Mouse (Mus musculus) embryonic stem cell, embryonic (primary cell): Measurements from ENCODE around the gene Shc4.

ENCODE experiments used
- CTCF ChIA-PET, 4 experiments: fragments of 300-600 bp in 2 of 4; fragments of 350-600 bp in 2 of 4; sonication (Branson Sonifier 250); formaldehyde crosslinking; loops; one replicate each; lab custom pipeline; 2022; ENCODE audit warnings: inconsistent platforms in 2 of 4; lab: Charles Lee
- POLR2A ChIA-PET, 4 experiments: fragments of 300-600 bp in 2 of 4; fragments of 350-600 bp in 2 of 4; sonication (Branson Sonifier 250); formaldehyde crosslinking; loops; one replicate each; lab custom pipeline; 2022; ENCODE audit warnings: antibody characterized with exemption in 4 of 4, inconsistent platforms in 1 of 4; lab: Charles Lee

Shc4 gene

DNA sequence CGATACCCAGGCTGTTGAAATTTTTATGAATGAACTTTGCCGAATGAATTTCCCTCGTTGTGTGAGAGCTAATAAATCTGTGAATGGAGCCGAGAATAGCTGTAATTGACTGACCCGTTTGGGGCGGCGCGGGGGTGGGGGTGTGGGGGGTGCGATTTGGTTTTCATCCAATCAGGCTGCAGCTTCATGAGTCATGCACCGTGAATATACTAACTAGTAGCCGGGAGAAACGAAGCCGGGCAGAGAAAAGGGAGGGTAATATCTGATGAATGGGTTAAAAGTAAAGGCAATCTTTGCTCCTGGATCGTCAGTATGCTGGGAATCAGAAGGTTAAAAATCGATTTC lies at the start of gene Shc4:
TSS of gene Shc4 (minus strand) at position 63 of the 345 bp plus-strand sequence.
- POLR2A ChIA-PET, result interaction anchor here in 3 of 4 experiments (0.6 to 2.2 kb wide), 9 partner anchors 8 to 1225 kb away, joined by 3 to 6 read pairs (median 3); partner anchors contain the start of genes Cep152 (in 1 of the 3) and Secisbp2l (in 1 of the 3)

DNA sequence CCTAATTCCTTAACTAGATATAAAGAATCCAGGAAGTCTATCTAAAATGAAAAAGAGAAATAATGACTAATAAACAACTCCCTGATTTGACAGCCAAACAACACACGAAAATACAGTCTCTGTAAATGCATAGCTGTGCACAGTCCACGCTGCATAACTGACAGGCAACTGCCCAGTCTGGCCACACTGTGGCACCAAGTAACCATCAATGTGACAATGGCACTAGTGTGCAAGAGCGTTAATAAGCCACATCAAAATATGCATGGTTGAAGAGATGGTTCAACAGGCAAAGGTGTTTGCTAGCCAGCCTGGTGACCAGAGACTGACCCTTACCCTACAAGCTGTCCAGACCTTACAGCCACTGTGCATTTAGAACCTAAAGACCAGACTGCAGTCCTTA lies 41.1 kb upstream of the Shc4 start:
- POLR2A ChIA-PET, result interaction anchor here in 2 of 4 experiments (1.0 to 1.6 kb wide), 2 partner anchors 10 to 18 kb away, joined by 4 read pairs; partner anchors contain the start of gene Secisbp2l (in 1 of the 2)

More for the DNA sequence above, at the start of gene Shc4:
- CTCF ChIA-PET, result interaction anchor here in 3 of 4 experiments (0.5 to 2.8 kb wide), 5 partner anchors 8 to 1408 kb away, joined by 3 to 13 read pairs (median 3); partner anchors contain the start of gene Cep152 (in 2 of the 3)

DNA sequence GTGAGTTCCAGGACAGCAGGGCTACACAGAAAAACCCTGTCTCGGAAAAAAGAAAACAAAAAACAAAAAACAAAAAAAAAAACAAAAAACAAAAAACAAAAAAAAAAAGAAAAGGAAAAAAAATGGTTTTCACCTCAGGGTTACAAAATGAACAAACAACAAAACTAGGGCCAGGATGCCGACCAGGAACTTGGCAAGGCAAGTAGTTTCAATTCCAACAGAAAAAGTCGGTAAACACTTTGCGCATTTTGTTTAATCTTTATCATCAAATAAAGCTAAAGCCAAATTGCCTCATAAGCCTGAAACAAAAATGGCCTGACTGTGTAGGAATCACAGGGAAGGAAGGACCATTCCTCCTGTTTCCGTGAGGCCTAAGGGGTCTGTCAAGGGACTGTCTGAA lies 40.6 kb upstream of the Shc4 start:
- POLR2A ChIA-PET, result no interaction called here
- CTCF ChIA-PET, result no interaction called here

More for the DNA sequence above, 41.1 kb upstream of the Shc4 start:
- CTCF ChIA-PET, result interaction anchor here in 1 of 4 experiments (0.5 to 0.6 kb wide), 2 partner anchors 17 to 22 kb away, joined by 4 to 6 read pairs; partner anchors contain the start of gene Secisbp2l

DNA sequence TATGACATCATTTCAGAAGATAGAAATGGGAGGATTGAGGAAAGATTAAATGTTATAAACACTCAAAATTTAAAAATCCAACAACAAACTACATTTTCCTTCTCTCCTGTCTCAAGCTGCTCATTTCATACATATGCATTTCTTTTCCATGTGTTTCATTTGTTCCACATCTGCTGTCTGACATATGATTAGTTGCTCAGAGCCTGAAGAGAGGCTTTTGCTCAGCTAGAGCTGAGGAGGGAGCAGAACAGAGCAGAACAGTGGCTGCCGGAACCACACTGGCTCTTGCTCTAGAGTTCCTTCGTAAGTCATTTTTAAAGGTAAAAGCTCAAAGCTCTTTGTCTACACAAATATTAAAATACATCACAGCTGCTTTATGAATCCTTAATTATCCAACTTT lies 25.4 kb upstream of the Shc4 start:
- CTCF ChIA-PET, result no interaction called here
- POLR2A ChIA-PET, result interaction anchor here in 2 of 4 experiments (0.7 to 1.5 kb wide), 3 partner anchors 26 to 339 kb away, joined by 3 to 4 read pairs (median 3); partner anchors contain the start of genes Cops2 (in 1 of the 2) and Galk2 (in 1 of the 2)

DNA sequence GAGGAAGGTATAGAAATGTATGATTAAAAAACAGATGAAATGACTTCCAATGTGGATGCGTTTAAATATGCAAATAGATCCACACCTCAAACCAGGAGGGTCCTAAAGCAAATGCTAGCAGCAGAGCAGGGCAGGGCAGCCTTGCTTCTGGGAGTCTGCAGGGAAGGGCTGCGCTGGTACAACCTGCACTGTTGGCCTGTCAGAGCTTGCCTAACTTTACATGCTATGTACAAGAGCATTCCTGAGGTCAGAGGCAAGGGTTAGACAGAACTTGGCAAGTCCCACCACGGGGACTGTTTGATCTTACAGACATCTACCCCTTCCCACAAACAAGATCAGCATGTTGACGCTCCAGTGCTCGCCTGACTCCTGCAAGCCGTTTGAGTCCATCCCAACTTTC lies 15.4 kb upstream of the Shc4 start:
- CTCF ChIA-PET, result no interaction called here
- POLR2A ChIA-PET, result no interaction called here

DNA sequence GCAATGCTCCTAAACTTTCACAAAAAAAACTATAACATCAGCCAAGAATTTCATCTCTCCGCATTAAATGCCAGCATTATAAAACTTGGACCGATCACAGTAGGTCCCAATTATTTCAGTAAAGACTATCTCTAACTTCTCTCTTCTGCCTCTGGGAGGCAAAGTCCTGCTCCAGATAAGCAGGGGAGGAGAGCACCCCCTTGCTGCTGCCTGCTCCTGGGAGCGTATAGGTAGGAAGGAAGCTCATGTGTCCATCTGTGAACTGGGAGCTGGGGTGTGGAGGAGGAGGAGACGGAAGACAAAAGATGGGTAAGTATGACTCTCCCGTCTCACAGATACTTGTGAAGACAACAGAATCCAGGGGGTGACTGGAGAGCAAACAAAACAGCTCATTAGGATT lies 14.8 kb upstream of the Shc4 start:
- POLR2A ChIA-PET, result no interaction called here
- CTCF ChIA-PET, result no interaction called here

DNA sequence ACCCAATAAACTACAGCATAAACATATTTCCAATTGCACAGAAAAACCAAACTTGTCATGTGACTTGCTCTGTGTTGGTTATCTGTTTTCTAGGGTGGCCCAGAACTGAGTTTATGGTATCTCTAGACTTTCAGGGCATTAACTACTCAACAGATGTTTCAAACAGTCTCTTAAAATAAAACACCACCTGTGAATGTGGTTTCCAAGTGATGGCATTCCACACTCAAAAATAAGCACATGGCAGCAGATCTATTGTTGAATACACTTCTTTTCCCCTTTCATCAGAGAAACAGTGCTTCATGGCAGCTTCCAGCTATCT lies 12.0 kb upstream of the Shc4 start:
- CTCF ChIA-PET, result no interaction called here
- POLR2A ChIA-PET, result interaction anchor here in 1 of 4 experiments (1.0 to 1.2 kb wide), 2 partner anchors 9 to 239 kb away, joined by 3 read pairs; no protein-coding TSS in a partner anchor

DNA sequence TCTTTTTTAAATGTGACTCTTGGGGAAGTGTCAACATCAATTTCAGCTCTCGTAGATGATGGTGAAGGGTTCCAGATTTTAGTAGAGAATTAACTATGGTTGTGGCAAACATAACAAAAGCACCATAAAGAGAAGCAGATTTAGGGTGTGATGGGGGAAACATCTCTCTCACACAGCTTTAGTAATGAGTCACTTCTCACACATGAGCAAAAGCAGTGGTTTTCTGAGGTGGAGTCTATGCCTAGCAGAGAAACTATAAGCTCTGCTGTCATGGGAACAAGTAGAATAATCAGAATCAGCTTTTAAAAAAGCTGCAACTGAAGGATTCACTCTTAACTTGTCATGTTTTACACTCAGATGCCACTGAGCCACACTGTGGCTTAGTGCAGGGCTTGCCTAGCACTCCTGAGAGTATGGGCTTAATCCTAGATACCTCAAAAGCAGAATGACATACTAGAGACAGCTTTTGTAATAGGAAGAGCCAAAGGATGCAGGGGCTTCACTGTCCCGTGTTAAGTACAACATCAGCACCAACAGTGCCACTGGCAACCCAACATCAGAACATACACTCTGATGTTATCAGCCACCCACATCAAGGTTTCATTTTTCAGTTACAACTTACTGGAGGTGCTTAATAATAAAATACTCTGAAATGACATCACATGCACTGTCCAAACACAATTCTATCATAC lies 11.5 kb upstream of the Shc4 start:
- ChIA-PET CTCF (no interaction called here), POLR2A (interaction anchor here in 1 of 4 experiments (1.2 kb wide), 1 partner anchor 9 kb away, joined by 3 read pairs; no protein-coding TSS in a partner anchor)

DNA sequence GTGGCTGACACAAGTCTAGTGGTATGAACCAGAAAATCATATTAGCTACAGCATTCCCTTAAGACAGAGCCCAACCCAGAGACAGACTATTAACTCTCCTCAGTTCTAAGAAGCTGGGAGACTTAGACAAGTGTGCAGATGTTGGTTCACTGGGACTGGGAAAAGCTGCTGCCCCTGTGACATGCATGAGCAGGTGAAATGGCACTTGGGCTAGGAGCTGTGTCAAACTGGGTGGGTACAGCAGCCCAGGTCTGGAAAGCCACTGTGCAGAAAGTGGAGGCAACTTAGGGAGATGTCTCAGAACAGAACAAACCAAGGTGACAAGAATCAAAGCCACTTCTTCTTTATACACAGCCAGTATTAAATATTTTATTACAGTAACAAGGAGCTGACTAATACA lies 10.8 kb upstream of the Shc4 start:
- ChIA-PET POLR2A (interaction anchor here in 1 of 4 experiments (0.6 to 1.2 kb wide), 2 partner anchors 8 to 81 kb away, joined by 3 to 4 read pairs; no protein-coding TSS in a partner anchor), CTCF (no interaction called here)

DNA sequence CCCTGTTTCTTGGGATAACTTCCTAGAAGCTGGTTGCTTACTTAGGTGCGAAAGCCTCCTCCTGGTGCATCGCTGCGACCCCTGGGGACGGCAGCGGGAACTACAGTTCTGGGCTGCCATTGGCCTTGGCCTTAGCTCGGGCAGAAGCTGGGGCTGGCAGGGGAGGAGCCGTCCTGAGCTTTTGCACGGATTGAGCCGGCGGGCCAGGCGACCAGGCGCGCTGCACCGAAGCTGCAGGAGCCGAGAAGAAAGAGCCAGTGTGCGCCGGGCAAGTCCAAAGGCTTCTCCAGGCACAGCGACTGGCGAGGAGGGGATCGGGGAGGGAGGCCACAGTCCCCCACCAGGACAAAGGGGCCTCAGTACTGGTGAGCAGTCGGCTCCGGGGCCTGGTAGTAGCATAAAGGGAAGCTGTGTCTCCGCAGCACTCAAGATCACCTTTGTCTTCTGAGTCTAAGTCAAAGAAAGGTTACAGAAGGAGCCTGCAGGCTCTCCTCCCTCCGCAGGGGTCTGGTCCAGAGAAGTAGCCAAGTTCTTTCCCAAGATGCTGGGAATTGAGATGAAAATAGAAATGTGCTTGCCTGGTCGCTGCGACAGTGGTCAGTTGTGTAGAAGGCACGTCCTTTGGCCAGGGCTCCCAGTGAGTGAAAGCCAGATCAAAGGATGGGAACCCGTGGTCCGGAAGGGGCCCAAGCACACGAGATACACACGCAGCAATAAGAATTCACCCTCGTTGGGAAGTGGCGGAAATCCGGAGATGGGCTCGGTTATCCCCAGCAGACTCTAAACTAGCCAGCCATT lies 8.0 kb upstream of the Shc4 start:
- CTCF ChIA-PET, result interaction anchor here (0.5 to 1.8 kb wide), 30 partner anchors 9 to 767 kb away, joined by 3 to 13 read pairs (median 3); partner anchors contain the start of genes Cep152 (in 2 of the 4), Eid1 (in 2 of the 4), Secisbp2l (in 1 of the 4) and Shc4 (in 1 of the 4)
- POLR2A ChIA-PET, result interaction anchor here in 3 of 4 experiments (0.6 to 1.4 kb wide), 9 partner anchors 8 to 485 kb away, joined by 3 to 6 read pairs (median 3); partner anchors contain the start of genes Cops2 (in 2 of the 3), Galk2 (in 2 of the 3), Cep152 (in 1 of the 3) and Dut (in 1 of the 3)

DNA sequence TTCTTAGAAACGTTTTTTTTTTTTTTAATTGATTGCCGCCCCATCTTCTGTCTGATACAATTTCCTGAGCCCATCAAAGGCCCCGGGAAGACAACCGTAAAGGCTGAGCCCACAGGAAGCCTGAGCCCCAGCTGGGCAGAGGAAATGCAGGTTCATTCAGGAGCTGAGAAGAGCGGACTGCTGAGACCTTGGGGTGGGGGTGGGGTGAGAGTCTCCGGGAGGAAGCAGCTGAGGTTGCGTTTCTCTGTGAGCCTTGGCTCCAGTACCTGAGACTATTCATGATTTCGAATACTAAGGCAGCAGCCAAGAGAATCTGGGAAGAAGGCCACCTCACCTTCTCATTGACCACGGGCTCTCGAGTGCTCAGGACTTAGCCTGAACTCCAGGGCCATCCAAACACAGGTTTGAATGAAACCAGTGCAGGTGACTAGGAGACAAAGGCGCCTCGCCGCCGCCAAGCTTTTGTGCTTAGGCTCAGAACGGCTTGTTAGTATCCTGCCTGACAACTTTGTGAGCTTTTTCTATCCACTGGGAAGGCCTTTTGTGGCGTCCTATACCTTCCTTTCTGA lies 682 bp upstream of the Shc4 start:
- ChIA-PET CTCF (interaction anchor here in 3 of 4 experiments (0.5 to 2.8 kb wide), 6 partner anchors 7 to 1408 kb away, joined by 3 to 13 read pairs (median 4); partner anchors contain the start of gene Cep152 (in 2 of the 3)), POLR2A (interaction anchor here (0.6 to 2.2 kb wide), 16 partner anchors 8 to 1225 kb away, joined by 3 to 6 read pairs (median 3); partner anchors contain the start of genes Cep152 (in 1 of the 4), Eid1 (in 1 of the 4) and Secisbp2l (in 1 of the 4))

DNA sequence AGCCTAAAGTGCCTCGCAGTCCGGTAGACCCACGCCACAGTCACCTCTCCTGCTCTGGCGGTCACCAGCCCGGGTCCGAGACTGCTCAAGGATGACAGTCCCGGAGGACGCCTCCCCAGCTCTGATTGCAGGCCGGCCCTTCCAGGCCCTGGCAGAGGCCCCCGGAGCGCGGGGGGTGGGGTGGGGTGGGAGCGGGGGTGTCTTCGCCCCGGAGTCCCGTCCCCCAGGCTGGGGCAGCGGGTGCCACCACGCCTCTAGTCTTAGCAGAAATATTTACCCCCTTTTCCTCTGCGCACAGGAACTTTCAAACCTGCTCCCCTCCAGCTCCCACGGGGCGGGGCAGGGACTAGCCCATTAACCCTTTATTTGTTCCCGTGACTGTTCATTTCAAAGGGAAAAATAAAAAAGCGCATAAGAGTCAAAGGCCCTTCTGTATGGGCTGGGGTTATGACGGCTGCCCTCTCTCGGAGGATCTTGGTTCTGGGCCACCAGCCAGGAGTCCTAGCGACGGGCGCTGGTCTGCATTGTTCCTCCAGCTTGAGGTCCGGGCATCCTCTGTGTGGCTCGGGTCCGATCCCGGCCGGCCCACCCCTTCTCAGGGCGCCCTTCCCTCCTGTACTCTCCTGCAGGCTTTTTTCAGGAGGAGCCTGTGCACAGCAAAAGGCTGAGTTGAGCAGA lies 401 bp downstream of the Shc4 start:
- CTCF ChIA-PET, result interaction anchor here in 2 of 4 experiments (0.9 to 2.8 kb wide), 3 partner anchors 8 to 99 kb away, joined by 3 to 13 read pairs (median 3); partner anchors contain the start of gene Cep152 (in 2 of the 2)
- POLR2A ChIA-PET, result interaction anchor here in 3 of 4 experiments (0.6 to 1.4 kb wide), 8 partner anchors 8 to 1226 kb away, joined by 3 to 4 read pairs (median 3); partner anchors contain the start of gene Cep152 (in 1 of the 3)

DNA sequence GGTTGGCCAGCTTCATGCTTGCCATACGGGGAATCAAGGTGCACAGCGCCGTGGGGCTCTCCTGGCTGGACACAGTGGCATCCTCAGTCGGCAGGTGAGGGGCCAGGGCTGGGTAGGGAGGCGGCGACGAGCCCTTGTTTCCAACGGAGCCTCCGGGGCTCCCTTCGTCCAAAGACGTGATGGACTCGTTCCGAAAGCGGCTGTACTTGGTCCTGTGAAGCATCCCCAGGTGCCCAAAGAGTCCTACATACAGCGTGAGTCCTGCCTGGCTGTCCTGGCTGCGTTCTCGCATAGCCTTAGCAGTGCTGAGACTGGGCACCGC lies 901 bp downstream of the Shc4 start:
- ChIA-PET POLR2A (interaction anchor here in 1 of 4 experiments (1.0 kb wide), 1 partner anchor 68 kb away, joined by 3 read pairs; no protein-coding TSS in a partner anchor), CTCF (interaction anchor here in 1 of 4 experiments (2.8 kb wide), 1 partner anchor 9 kb away, joined by 13 read pairs; no protein-coding TSS in a partner anchor)

DNA sequence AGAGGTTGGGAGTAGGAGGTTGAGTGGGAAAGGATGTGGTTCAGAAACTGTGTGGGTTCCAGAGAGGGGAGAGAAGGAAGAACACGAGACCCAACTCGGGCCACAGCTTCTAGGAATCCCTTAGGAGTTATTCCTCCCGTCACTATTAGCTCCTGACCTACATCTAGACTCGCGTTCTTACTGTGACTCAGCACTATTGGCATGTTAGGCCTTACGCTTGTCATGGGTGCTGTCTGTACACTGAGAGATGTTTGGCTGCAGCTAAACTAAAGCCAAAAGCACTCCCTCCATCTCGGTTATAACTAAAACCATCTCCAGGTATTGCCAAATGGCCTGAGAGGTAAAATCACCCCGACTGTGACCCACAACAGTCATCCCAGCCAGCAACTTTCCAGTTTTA lies 7.3 kb downstream of the Shc4 start:
- POLR2A ChIA-PET, result interaction anchor here in 1 of 4 experiments (1.0 to 1.3 kb wide), 3 partner anchors 9 to 66 kb away, joined by 3 read pairs; partner anchors contain the start of gene Secisbp2l
- CTCF ChIA-PET, result interaction anchor here in 1 of 4 experiments (1.6 kb wide), 1 partner anchor 15 kb away, joined by 7 read pairs; no protein-coding TSS in a partner anchor

DNA sequence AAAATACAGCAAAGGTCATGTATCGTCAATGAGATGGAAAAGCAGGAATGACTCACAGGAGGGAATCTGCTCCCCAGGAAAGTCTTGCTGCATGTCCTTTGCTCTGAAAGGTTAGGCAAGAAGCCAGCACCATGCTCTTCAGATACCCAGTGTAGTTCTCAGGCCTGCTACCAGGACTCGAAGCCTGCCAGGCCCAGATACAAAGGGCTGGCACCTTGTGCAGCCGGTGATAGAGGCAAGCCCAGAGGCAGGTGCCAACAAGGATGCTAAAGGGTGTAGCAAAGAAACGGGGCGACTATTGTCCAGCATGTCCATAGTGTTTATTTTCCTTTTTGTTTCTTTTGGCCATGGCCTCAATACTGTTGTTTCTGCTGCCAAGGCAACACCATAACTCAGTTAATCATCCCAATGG lies 17.4 kb downstream of the Shc4 start:
- POLR2A ChIA-PET, result interaction anchor here in 1 of 4 experiments (1.1 to 1.2 kb wide), 2 partner anchors 10 to 27 kb away, joined by 3 to 4 read pairs; no protein-coding TSS in a partner anchor

DNA sequence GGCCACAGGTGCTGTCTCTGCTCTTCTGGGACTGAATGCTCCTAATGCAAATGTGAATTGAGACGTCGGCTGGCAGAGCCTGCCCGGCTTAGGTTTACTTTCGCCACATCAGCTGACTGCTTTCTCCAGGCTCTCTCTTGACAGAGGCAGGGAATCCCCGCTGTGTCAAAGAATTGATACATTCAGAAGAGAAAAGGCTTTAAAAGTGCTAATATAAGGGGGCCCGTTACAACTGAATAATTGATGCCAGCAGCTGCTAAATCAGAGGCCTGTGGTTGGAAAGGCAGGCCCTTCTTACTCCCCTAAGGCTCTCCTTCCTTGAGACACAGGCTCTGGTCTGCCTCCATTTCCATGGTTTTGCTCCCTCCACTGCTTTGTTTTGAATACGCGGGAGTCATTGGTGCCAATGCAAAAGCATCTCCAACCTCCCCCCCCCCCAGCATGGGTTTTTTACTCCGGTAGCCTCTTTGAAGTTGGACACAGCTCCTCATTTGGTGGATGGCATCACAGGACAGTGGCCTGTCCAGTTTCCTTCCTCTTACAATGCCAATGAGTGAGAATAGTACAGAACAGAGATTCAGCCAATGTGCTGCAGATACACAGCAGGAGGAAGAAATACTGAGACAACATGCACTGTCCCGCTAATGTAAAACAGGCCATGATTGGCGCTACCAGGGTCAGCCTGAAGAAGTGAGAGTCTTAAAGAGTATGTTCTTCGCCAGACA lies 18.9 kb downstream of the Shc4 start:
- ChIA-PET POLR2A (interaction anchor here in 3 of 4 experiments (0.5 to 1.5 kb wide), 6 partner anchors 10 to 431 kb away, joined by 3 to 4 read pairs (median 3); no protein-coding TSS in a partner anchor), CTCF (no interaction called here)

More for the DNA sequence above, 17.4 kb downstream of the Shc4 start:
- CTCF ChIA-PET, result no interaction called here
